Mouse (Mus musculus): ENCODE data around the gene Tmem41a.

DNA sequence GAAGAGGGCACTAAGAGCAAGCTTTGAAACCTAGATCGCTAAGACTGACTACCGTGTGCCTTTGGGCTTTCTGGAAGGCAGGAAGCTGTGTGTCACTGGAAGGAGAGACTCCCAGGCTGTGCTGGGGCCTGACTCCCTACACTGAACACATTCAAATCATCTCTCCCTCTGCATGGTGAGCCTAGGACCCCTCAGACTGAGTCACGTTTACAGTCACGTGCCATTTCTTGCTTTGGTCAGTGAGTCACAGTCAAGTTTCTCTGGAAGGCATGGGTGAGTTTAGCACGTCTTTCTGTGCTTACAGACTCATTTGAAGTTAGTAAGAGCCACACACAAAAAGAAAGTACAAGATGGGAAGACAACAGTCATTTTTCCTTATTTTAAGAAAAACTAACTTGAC, 46.1 kb downstream of the Tmem41a start:
- TF ChIP-seq POLR2A (IDR thresholded peaks at IDR 0.05; ENCODE audit: insufficient read length, low read depth) = no peak
- TF ChIP-seq MAX (IDR thresholded peaks at IDR 0.05; ENCODE audit: low read depth) = no peak
- TF ChIP-seq SRF (IDR thresholded peaks at IDR 0.05; ENCODE audit: control insufficient read depth, insufficient read length, low read depth) = no peak
- no peak for TF ChIP-seq E2F4 (IDR thresholded peaks at IDR 0.05; ENCODE audit: insufficient read depth)

Measured in myocyte (in vitro differentiated cells).